Mouse (Mus musculus): Measurements from ENCODE around the gene Bckdhb. TPM values are rescaled to one million over a fixed set of nuclear protein-coding genes. Genes with fewer than 3 reads are reported as not detected.
"Not testable (repeated sequence)": the region's sequence is repeated elsewhere in the genome, so short reads cannot be mapped to it uniquely, and the experiment has no call there.

The Bckdhb gene
- total RNA-seq, 2 experiments from 2014 or later, result 38.8 to 41.7 TPM

DNA sequence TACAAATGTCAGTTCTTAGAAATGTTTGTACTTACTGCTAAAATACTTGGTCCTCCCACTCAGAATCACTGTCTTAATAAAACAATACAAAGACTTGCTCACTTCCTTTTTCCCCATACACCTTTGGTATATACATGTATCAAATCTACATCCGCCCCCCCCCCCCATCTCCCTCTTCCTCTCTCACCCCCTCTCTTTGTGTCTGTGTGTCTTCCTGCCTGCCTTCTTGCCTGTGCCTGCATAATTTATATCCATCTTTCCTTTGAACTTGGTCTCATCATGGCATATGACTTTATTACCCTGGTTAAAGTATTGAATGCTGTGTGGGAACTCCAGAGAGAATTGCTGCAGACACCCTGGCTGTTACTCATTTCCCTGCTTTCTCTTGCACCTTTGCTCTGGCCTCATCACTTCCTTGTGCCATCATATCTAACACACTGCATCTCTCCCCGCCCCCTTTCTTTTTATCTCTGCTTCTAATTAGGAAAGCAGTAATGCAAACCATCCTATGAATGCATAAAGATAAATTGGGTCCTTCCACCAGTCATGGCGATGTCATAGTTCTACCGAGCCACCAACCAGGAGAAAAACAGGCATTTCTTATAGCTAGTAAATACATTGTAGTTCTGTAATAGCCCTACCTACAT lies 116.8 kb downstream of the Bckdhb start:
- no peak for DNase-seq (ENCODE audit: low spot score in 2 of 2)

DNA sequence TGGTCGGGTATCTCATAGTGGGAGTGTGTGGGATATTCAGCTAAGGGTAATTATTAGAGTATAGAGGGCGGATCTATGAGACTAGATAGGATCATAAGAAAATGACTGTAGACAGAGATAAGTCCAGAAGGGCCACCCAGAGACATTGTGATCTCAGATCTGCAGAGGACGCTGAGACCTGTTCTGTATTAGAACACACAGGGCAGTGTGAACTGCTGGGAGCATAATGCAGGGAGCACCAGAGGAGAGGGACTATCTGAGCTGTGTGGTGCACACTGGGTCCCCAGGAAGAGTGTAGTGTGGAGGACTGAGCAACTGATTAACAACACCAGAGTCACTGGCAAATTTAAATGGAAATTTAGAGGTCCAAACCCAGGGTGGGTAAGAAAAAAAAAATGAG lies 117.6 kb downstream of the Bckdhb start:
- DNase-seq (ENCODE audit: low spot score in 2 of 2), result no peak

DNA sequence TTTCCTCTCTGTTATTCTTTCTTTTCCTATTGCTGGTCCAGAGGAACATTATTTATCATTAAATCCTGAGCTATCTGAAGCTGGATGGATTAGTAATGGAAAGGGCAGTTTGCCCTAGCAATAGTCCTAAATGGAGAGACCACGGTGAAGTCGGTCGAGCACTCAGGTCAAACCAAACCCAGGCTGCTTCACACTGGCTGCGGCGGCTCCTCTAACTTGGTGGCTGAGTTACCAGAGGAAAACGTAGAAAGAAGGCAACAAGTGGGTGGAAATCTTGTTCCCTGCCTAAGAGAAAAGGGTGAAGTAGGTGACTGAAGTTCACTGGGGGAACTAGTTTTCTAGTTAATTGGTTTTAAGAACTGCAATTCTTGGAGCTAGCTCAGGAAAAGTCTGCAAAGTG lies 119.2 kb downstream of the Bckdhb start:
- no peak for DNase-seq (ENCODE audit: low spot score in 2 of 2)

DNA sequence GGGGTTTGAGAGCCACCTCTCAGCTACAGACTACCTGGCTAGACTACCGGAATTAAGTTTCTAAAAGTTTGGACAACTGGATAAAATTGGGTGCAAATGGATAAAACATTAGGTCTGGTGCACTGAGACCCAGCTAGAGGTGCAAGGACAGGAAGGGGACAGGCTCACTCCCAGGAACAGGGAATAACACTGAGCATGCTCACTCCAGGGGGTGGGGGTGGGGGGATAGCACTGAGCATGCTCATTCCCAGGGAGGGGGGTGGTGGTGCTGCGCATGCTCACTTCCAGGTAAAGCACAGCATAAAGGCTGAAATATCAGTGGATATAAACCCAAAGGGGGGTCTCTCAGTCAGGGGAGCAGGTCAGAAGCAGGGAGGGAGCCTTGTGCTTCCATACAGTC lies 120.7 kb downstream of the Bckdhb start:
- no peak for DNase-seq (ENCODE audit: low spot score in 2 of 2)

DNA sequence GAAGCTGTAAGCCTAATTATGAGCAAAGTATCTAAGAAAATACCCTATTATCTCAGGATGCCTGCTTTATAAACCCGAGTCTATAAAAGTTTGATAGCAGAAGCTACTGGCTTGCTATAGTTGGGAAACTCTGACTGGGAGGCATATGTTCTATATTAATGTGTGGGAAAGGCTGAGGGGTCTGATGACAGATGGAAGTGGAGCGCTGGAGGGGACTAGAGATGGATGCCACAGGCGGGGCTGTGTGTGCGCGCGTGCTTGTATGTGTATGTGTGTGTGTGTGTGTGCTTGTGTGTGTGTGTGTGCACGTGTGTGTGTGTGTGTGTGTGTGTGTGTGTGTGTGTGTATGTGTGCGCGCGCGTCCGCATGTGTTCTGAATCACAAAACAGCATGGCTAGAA lies 121.4 kb downstream of the Bckdhb start:
- DNase-seq (ENCODE audit: low spot score in 2 of 2), result no peak

DNA sequence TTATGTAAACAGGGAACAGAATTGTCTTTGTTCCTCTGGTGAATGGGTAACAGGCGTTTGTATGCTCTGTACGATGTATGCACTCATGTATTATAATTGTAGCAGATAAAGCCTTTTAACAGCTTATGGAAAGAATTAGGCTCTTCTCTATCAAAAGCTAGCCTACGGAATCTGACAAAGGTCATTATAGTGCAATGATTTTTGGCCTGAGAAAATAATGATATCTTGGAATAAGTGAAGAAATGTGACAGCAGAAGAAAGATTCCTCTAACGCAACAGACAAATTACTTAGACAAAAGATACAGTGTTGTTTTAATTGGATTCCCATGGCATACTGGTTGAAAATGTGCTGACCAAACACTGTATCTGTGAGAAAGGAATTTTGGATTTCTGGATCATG lies 122.0 kb downstream of the Bckdhb start:
- DNase-seq (ENCODE audit: low spot score in 2 of 2), result no peak

DNA sequence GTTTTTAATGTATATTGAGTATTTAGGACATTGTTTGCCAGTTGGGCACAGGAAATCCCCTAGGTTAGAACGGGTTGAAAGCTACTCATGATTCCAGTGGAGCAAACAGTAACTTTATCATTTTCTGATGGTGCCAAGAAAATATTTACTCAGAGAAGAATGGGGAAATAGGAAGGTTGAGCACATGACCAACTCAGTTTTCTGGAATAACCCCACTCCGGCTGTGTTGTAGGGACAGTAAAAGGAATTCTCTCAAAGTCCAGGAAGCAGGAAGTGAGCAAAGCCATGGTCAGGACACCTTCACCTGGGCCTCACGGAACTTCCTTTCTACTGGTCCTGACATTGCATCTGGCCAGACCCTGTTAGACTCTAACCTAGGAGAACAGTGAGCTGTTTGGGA lies 122.5 kb downstream of the Bckdhb start:
- no peak for DNase-seq (ENCODE audit: low spot score in 2 of 2)

DNA sequence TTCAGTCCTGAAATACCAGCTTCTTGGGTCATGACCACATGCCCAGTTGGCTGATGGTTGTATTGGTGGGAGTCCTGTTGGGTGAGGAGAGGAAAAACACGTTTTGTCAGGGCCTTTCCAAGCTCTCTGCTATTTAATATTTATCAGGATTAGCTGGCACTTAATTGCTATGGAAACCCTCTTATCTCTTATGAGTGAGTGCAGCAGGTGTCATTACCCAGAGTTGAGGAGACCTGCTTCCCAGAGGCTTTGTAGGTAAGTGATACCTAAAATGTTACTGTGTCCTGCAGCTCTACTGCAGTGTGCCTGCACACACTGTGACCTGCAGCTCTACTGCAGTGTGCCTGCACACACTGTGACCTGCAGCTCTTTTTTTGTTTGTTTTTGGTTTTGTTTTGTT lies 124.2 kb downstream of the Bckdhb start:
- DNase-seq (ENCODE audit: low spot score in 2 of 2), result no peak

DNA sequence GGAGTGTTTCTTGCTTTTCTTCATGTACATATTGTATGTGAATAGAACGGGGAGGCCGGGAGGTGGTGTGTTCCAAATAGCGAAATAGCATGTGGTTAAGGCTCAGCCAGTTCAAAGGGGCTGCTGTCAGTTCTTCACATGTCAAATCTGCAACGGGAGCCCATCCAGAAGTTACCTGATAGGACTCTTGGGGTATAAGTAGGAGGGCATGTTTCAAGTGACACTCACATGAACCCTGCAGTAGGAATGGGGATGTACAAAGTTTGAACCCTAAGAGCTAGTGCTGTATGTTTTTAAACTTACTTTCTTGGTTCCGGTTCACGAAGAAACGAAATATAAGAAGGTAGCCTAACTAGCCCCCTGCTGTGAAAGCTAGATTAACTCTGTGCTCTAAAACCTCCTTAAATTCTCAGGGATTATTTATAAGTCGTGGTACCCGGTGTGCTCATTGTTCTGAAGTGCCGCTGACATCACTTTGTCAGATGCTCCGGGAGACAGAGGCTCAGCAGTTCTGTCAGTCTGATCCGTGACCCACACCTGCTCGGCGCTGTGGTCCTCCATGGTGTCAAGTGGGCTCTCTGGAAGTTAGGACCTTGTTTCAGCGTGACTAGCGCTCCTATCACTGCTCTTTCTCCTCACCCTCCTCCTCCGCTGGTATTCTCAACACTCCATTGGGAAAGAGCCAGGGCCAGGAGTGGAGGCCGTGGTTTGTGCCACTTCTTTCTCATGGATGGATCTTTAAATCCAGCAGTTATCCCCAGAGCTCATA lies 126.1 kb downstream of the Bckdhb start:
- DNase-seq (ENCODE audit: low spot score in 2 of 2), result no peak

DNA sequence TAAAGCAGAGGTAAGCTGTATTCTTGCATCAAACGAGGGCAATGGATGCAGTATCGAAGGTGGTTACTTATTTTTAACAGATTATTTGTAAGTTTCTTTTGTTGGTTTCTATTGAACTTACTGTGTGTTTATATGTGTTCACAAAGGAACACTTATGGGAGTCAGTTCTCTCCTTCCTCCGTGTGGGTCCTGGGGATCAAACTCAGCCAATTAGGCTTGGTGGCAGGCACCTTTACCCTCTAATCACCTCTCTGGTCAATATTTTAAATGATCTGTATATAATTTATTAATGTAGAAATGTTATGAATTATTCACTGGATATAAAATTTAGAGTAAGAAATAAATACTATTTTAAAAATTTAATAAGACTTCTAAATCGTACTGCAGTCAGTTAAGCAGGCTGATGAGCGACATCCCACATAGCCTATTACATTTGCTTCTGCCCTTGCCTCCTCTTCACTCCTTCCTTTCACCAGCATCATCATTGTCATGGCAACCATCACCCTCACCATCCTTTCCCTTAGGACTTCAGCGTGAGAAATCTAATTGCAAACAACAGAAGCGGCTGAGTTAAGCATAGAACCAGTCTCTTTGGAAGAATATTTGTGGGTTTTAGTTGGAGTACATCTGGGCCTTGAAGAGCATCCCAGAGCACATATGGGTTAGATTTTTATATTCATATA lies 130.3 kb downstream of the Bckdhb start:
- no peak for DNase-seq (ENCODE audit: low spot score in 2 of 2)

DNA sequence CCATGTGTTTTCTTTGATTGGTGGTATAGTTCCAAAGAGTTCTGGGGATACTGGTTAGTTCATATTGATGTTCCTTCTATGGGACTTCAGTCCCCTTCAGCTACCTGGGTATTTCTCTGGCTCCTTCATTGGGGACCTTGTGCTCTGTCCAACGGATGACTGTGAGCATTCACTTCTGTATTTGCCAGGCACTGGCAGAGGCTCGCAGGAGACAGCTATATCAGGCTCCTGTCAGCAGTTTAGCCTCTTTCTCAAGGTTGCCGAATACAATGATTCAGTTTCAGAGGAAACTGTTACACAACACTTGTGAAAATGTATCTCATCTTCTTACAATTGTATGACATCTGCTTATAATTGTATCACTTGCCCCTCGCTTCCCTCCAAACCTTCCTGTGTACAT lies 135.8 kb downstream of the Bckdhb start:
- DNase-seq (ENCODE audit: low spot score in 2 of 2), result not testable (repeated sequence)

DNA sequence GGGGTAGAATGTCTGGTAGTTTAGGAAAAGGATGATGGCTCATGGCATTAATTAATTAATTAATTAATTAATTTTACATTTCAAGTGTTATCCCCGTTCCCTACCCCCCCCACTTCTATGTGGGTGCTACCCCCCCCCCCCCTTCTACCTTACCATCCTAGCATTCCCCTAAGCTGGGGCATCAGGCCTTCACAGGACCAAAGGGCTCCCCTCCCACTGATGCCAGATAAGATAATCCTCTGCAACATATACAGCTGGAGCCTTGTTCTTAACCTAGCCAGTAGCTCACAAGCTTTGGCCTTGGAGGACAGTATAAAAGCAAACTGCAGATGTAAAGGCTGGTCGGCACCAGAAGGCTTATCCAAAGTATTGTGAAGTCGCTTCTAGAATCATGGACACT lies 138.7 kb downstream of the Bckdhb start:
- DNase-seq (ENCODE audit: low spot score in 2 of 2), result no peak

DNA sequence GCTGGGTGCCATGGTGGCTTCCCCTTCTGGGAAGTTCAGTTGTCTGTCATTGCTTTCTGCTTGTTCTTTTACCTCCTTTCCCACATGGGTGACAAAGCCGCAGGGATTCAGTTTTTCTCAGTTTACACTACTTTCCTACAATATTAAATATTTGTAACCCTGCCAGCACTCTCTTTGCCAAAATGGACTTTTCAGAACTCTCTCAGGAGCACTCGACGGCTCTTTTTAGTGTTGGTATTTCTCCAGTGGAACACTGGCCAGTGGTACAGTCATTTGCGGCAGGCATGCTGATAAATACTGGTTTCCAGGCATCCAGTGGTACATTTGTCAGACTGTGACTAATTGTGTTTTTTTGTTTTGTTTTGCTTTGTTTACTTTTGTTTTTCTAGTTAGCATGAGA lies 139.2 kb downstream of the Bckdhb start:
- DNase-seq (ENCODE audit: low spot score in 2 of 2), result no peak

DNA sequence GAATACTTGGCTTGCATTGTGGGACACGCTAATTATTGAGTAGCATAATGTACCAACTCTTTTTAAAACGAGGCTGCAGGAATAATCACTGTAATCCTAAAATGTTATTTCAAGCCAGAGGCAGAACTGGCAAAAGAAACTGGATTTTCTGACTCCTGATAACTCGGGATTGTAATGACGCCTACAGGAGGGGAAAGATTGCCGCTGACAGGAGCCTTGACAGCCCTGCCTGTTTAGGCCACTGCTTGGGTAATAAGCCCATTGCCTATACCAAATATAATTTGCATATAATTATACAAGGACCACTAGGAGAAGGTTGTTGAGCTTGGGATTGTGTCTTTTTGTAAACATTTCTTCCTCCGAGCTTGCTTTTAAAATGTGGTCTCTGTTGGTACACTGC lies 145.3 kb downstream of the Bckdhb start:
- DNase-seq (ENCODE audit: low spot score in 2 of 2), result no peak

DNA sequence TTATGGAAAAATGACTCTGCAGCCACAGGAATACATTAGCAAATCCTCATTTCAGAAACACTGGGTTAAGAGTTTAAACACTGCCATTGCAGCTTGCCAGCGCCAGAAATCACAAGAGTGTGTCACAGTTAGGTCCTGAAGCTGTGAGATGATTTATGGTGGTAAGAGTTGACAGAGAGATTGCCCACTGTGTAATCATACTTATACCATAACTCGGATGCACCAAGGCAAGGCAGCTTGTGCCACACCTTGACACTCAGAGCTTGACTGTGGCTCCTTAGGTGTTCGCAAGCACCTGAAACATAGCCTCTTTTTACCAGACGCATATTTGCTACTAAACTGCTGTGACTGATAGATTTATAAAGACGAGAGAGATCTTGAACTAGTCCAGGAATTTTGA lies 145.8 kb downstream of the Bckdhb start:
- DNase-seq (ENCODE audit: low spot score in 2 of 2), result no peak

DNA sequence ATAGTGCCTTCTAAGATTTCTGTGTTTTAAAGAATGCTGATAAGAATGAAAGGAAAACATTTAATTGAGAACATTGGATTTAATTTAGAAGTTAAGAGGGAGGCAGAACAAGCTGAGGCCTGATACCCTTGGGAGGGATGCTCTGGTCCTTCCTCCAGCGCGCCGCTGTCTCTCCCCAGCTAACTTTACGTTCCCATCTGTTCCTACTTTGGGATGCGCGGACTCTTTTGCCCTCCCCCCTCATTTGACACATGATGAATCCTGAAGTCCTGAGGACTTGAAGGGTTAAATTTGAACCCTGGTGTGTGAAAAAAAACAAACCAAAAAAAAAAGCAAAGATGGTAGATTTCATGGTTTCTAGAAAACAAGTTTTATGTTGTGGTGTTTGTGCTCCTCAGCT lies 147.6 kb downstream of the Bckdhb start:
- DNase-seq (ENCODE audit: low spot score in 2 of 2), result no peak

DNA sequence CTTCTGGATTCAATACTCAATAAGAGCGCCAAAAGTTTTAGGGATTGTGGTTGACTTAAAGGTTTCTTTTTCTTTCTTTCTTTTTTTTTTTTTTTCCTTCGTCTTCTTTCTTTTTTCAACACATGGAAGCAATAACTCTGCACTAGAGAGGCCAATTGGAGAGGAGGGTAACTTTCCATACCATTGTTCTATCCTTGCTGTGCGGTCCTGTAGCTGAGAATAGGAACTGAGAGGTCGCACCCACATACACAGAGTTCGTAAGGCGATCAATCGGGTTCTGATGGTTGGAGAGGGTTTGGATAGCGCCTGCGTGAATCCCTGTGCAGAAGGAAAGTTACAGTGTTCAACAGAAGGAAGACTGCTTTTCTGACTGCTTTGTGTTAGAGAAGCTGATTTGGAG lies 148.3 kb downstream of the Bckdhb start:
- no peak for DNase-seq (ENCODE audit: low spot score in 2 of 2)

DNA sequence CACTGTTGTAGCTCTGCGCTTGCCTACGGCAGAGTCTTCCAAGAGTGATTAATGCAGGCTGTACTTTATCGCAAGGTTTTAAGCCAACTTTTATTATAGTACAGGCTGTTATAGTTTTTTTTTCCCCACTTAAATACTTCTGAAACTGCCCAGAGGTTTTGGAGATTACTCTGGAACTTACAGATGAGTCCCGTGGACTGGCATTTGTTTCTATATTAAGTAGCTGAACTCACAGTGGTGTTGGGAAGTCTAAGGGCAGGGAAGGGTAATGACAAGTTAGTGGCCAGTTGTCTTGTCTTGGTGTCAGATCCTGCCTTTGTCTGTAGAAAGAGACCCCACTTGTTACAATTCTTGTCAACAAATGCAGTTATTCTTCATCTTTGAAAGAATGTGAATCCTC lies 158.6 kb downstream of the Bckdhb start:
- no peak for DNase-seq (ENCODE audit: low spot score in 2 of 2)

DNA sequence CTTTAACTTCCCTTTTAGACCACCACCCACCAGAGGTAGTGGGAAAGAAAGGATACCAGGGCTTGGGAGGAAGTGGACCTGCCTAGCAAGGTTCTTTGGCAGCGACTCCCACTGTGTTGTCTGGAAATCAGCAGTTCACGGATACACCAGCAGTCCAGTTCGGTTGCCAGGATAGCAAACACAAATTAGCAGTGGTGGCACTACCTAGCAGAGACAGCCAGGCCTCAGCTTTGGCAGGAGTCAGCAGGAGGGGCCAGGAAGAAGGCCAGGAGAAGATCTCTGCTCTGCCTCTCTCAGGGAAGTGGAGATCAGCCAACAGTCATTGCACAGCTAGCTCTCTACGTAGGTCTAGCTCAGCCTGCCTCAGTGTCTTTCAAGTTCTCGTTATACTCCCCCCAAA lies 159.7 kb downstream of the Bckdhb start:
- no peak for DNase-seq (ENCODE audit: low spot score in 2 of 2)

DNA sequence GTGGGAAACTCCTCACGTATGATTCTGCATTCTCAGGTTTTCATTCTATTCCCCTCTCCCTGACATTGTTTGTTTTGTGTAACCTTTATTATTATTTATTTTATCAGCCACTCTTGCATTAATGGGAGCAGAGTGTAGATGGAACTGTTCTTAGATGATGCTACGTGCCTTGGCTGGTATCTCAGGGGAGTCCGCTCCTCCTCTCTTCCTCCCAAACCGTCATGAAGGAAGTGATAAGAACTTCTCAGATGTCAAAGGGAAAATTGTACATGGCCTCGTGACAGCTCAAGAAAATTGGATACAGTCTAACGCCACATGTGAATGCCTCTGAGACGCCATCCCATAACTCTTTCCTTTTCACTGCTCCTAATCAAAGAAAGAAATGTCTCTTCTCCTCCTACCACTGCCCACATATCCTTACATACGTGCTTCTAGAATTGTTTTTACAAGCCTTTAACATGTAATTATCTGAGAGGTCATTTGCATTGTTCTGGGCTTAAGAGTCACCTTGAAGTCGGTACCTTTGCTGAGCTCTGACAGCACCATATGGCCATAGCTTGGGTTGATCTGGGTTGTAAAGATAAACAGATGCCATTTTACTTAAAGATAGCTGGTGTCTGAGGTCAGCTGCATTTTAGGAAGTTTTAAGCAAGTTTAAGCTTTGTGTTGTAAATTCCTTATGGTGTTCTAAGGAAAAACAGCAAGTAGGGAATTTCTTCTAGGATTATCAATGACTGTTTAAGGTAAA lies 165.5 kb downstream of the Bckdhb start:
- DNase-seq (ENCODE audit: low spot score in 2 of 2), result no peak

DNA sequence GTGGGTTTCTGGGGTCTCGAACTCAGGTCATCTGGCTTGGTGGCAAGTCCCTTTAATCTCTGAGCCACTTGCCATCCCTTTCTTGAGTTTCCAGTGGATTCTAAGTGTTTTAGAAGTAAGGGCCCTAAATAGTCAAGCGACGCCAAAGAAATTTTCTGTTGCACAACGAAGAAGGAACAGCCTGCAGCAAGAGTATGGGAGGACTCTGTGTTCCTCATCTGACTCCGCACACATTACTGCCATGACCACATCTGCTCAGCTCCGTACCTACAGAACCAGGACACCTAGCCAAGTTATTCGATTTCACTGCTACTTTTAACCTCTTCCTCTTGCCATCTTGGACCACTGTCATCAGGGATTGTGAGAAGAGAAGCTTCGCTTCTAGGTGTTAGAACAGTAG lies 168.0 kb downstream of the Bckdhb start:
- DNase-seq (ENCODE audit: low spot score in 2 of 2), result no peak

DNA sequence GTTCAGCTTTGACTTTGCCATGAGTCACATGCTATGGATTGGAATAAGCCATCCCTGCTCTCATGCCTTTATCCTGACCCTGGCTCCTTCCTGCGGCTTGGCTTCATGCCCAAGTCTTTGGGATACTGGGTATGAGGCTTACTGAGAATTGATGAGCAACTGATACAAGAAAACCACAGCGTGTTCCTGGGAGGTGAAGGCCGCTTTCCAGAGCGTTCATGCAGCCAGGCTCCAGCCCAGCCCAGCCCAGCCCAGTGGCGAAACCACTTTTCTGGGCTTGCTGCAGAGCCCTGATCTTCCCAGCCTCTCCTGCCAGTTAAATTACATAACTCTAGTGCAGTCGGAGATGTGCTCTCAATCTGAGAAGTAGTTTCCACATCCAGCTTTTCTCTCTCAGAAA lies 169.2 kb downstream of the Bckdhb start:
- no peak for DNase-seq (ENCODE audit: low spot score in 2 of 2)

Data from left cerebral cortex, adult 18-20 months (tissue).